Mouse (Mus musculus) myocyte (in vitro differentiated cells): ENCODE results near the gene Gm17622. TPM values are rescaled to one million over a fixed set of nuclear protein-coding genes. Genes with fewer than 3 reads are reported as not detected.

Experiments
- H3K27me3 ChIP-seq: one replicate; pipeline ENCODE4 v1.6.1; 2011; ENCODE audit not compliant: control insufficient read depth, insufficient read depth, insufficient read length
- H3K36me3 ChIP-seq: one replicate; pipeline ENCODE4 v1.6.1; 2011; ENCODE audit not compliant: control insufficient read depth, insufficient read depth
- H3K4me2 ChIP-seq: one replicate; pipeline ENCODE4 v1.6.1; 2011; ENCODE audit warnings: low read depth, control low read depth
- H3K4me3 ChIP-seq: one replicate; pipeline ENCODE4 v1.5.1; 2011; ENCODE audit warnings: mild to moderate bottlenecking, control low read depth, moderate library complexity
- H3K79me2 ChIP-seq: one replicate; pipeline ENCODE4 v1.6.1; 2011; ENCODE audit not compliant: control insufficient read depth, insufficient read depth
- H3ac ChIP-seq: one replicate; pipeline ENCODE4 v1.6.1; 2011; ENCODE audit not compliant: control insufficient read depth, insufficient read length
- CEBPB ChIP-seq: IDR thresholded peaks from 2 replicates; pipeline ENCODE4 v1.6.1; 2011; ENCODE audit warnings: mild to moderate bottlenecking, moderate library complexity; ENCODE audit not compliant: poor library complexity, insufficient read depth, severe bottlenecking
- E2F4 ChIP-seq: IDR thresholded peaks from one replicate; pipeline ENCODE4 v1.6.1; 2011; ENCODE audit warnings: mild to moderate bottlenecking, control low read depth, moderate library complexity; ENCODE audit not compliant: insufficient read depth
- MAX ChIP-seq: IDR thresholded peaks from one replicate; pipeline ENCODE4 v1.6.1; 2011; ENCODE audit warnings: low read depth, mild to moderate bottlenecking, control low read depth
- MYOD1 ChIP-seq, 3 experiments: IDR thresholded peaks; one replicate each; pipeline ENCODE4 v1.6.1; 2011; ENCODE audit warnings: control low read depth in 2 of 3, low read depth in 2 of 3, mild to moderate bottlenecking in 2 of 3, moderate library complexity in 1 of 3; ENCODE audit not compliant: insufficient read length in 2 of 3, control insufficient read depth in 1 of 3
- MYOG ChIP-seq, 3 experiments: IDR thresholded peaks; one replicate each; pipeline ENCODE4 v1.6.1; 2011; ENCODE audit warnings: control low read depth in 2 of 3, low read depth in 2 of 3, mild to moderate bottlenecking in 2 of 3; ENCODE audit not compliant: insufficient read length in 2 of 3, control insufficient read depth in 1 of 3, insufficient read depth in 1 of 3
- POLR2A ChIP-seq: IDR thresholded peaks from one replicate; pipeline ENCODE4 v1.6.1; 2011; ENCODE audit warnings: low read depth, mild to moderate bottlenecking, control low read depth, moderate library complexity; ENCODE audit not compliant: insufficient read length
- POLR2AphosphoS2 ChIP-seq: IDR thresholded peaks from one replicate; pipeline ENCODE4 v1.6.1; 2011; ENCODE audit warnings: low read depth, control low read depth; ENCODE audit not compliant: insufficient read length
- REST ChIP-seq: IDR thresholded peaks from one replicate; pipeline ENCODE4 v1.6.1; 2011; ENCODE audit warnings: mild to moderate bottlenecking, control low read depth, moderate library complexity; ENCODE audit not compliant: insufficient read depth, insufficient read length
- SRF ChIP-seq: IDR thresholded peaks from one replicate; pipeline ENCODE4 v1.6.1; 2011; ENCODE audit warnings: low read depth; ENCODE audit not compliant: control insufficient read depth, insufficient read length
- TCF12 ChIP-seq: IDR thresholded peaks from one replicate; pipeline ENCODE4 v1.6.1; 2011; ENCODE audit warnings: mild to moderate bottlenecking, control low read depth; ENCODE audit not compliant: poor library complexity, insufficient read depth, severe bottlenecking
- TCF3 ChIP-seq: IDR thresholded peaks from one replicate; pipeline ENCODE4 v1.6.1; 2011; ENCODE audit warnings: low read depth, control low read depth; ENCODE audit not compliant: insufficient read length
- USF1 ChIP-seq: IDR thresholded peaks from one replicate; pipeline ENCODE4 v1.6.1; 2011; ENCODE audit warnings: low read depth, mild to moderate bottlenecking, control low read depth, moderate library complexity
- polyA plus RNA-seq: library from polyadenylated mRNA; unstranded; fragments of >200 nt; fragmentation: generic; extraction: Trizol; gene quantifications from one replicate; pipeline ENCODE4 v1.2.1, GENCODE M21; 2012; ENCODE audit warnings: missing spikeins

Gene Gm17622
- polyA plus RNA-seq, 1 experiment, result not detected

GRCm38 (mm10) chr13:96452621-96453020, 37.9 kb upstream of the Gm17622 start:
- no peaks in the 10 kb centered on the region for H3K27me3 ChIP-seq
- no peak overlapping the region for H3ac ChIP-seq
- no peaks in the 10 kb centered on the region for H3K36me3 ChIP-seq
- no peaks in the 10 kb centered on the region for H3K79me2 ChIP-seq
- no peak for TF ChIP-seq TCF12
- no peak for TF ChIP-seq E2F4
- no peak for TF ChIP-seq REST
- TF ChIP-seq MYOD1 (IDR thresholded peaks at IDR 0.05; ENCODE audit: control insufficient read depth in 1 of 3, insufficient read length in 2 of 3, low read depth in 2 of 3), result no peak
- TF ChIP-seq CEBPB, result no peak
- TF ChIP-seq SRF, result no peak
- TF ChIP-seq MAX, result no peak
- TF ChIP-seq USF1, result no peak
- no peak for TF ChIP-seq MYOG (IDR thresholded peaks at IDR 0.05; ENCODE audit: control insufficient read depth in 1 of 3, insufficient read depth in 1 of 3, insufficient read length in 2 of 3, low read depth in 2 of 3)
- no peak for TF ChIP-seq POLR2AphosphoS2
- TF ChIP-seq TCF3, result no peak
- TF ChIP-seq POLR2A, result no peak
- H3K4me2 ChIP-seq, result no peak overlapping the region
- H3K4me3 ChIP-seq, result no peak overlapping the region

- no peak overlapping the region for H3K4me3 ChIP-seq
- TF ChIP-seq MYOG (IDR thresholded peaks at IDR 0.05; ENCODE audit: control insufficient read depth in 1 of 3, insufficient read depth in 1 of 3, insufficient read length in 2 of 3, low read depth in 2 of 3), result no peak
- no peak for TF ChIP-seq POLR2A
- no peak for TF ChIP-seq POLR2AphosphoS2
- no peak for TF ChIP-seq TCF12
- TF ChIP-seq MYOD1 (IDR thresholded peaks at IDR 0.05; ENCODE audit: control insufficient read depth in 1 of 3, insufficient read length in 2 of 3, low read depth in 2 of 3), result no peak
- no peak for TF ChIP-seq REST
- no peak for TF ChIP-seq USF1
- no peak for TF ChIP-seq CEBPB
- no peak for TF ChIP-seq TCF3
- TF ChIP-seq MAX, result no peak
- TF ChIP-seq SRF, result no peak
- TF ChIP-seq E2F4, result no peak
- no peaks in the 10 kb centered on the region for H3K36me3 ChIP-seq
- H3K4me2 ChIP-seq, result no peak overlapping the region
- no peak overlapping the region for H3ac ChIP-seq
- no peaks in the 10 kb centered on the region for H3K27me3 ChIP-seq
- H3K79me2 ChIP-seq, result no peaks in the 10 kb centered on the region
These were observed 36.2 kb upstream of the Gm17622 start for GRCm38 (mm10) chr13:96454288-96454687.

- H3ac ChIP-seq, result no peak overlapping the region
- no peaks in the 10 kb centered on the region for H3K27me3 ChIP-seq
- H3K36me3 ChIP-seq, result no peaks in the 10 kb centered on the region
- no peak for TF ChIP-seq MYOG (IDR thresholded peaks at IDR 0.05; ENCODE audit: control insufficient read depth in 1 of 3, insufficient read depth in 1 of 3, insufficient read length in 2 of 3, low read depth in 2 of 3)
- TF ChIP-seq MYOD1 (IDR thresholded peaks at IDR 0.05; ENCODE audit: control insufficient read depth in 1 of 3, insufficient read length in 2 of 3, low read depth in 2 of 3), result no peak
- TF ChIP-seq TCF3, result no peak
- no peak for TF ChIP-seq MAX
- TF ChIP-seq POLR2A, result no peak
- TF ChIP-seq TCF12, result no peak
- TF ChIP-seq USF1, result no peak
- TF ChIP-seq POLR2AphosphoS2, result no peak
- TF ChIP-seq CEBPB, result no peak
- TF ChIP-seq REST, result no peak
- TF ChIP-seq SRF, result no peak
- TF ChIP-seq E2F4, result no peak
- H3K4me2 ChIP-seq, result no peak overlapping the region
- H3K79me2 ChIP-seq, result no peaks in the 10 kb centered on the region
- H3K4me3 ChIP-seq, result no peak overlapping the region
These were observed 33.0 kb upstream of the Gm17622 start for GRCm38 (mm10) chr13:96457566-96457965.

GRCm38 (mm10) chr13:96458018-96458417, 32.5 kb upstream of the Gm17622 start:
- no peak overlapping the region for H3ac ChIP-seq
- no peaks in the 10 kb centered on the region for H3K36me3 ChIP-seq
- no peak overlapping the region for H3K4me3 ChIP-seq
- no peaks in the 10 kb centered on the region for H3K27me3 ChIP-seq
- H3K79me2 ChIP-seq, result no peaks in the 10 kb centered on the region
- TF ChIP-seq MAX (no peak), MYOD1 (IDR thresholded peaks at IDR 0.05; ENCODE audit: control insufficient read depth in 1 of 3, insufficient read length in 2 of 3, low read depth in 2 of 3) (no peak), SRF (no peak), POLR2AphosphoS2 (no peak), TCF12 (no peak), POLR2A (no peak), CEBPB (no peak), REST (no peak), MYOG (IDR thresholded peaks at IDR 0.05; ENCODE audit: control insufficient read depth in 1 of 3, insufficient read depth in 1 of 3, insufficient read length in 2 of 3, low read depth in 2 of 3) (no peak), E2F4 (no peak), TCF3 (no peak), USF1 (no peak)
- no peak overlapping the region for H3K4me2 ChIP-seq
